Mouse (Mus musculus) cerebellum, adult 2 months (tissue): ENCODE results near the gene Ccdc62.

Experiments
- CTCF ChIP-seq: fragments of 200-500 bp; IDR thresholded peaks from 2 replicates; pipeline ENCODE4 v1.5.1; 2011; ENCODE audit warnings: low read depth, mild to moderate bottlenecking, control low read depth, low read length, moderate library complexity, borderline replicate concordance; ENCODE audit not compliant: insufficient read depth
- POLR2A ChIP-seq: fragments of 200-500 bp; IDR thresholded peaks from 2 replicates; pipeline ENCODE4 v1.6.1; 2011; ENCODE audit warnings: low read length, control low read depth, borderline replicate concordance; ENCODE audit not compliant: insufficient read depth

DNA sequence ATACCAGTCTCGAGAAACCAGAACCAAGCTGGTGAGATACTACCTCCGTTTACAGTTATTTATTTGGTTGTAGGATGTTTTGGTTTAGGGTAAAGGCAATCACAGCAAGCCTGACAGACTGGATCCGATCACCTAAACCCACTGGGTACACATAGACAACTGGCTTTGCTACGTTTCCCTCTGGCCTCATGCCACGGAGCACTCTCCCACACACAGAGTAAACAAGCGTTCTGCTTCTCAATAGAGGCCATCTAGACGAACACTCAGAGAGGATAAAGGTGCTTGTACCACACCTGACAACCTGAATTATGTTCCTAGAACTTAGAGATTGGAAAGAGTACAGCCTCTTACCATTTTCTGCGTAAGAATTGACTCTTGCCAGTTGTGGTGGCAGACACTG lies 29.6 kb downstream of the Ccdc62 start:
- TF ChIP-seq CTCF (no peak), POLR2A (no peak)
